Mouse (Mus musculus): ENCODE results near the gene Stk32b. TPM values are rescaled to one million over a fixed set of nuclear protein-coding genes. Genes with fewer than 3 reads are reported as not detected.

Gene Stk32b
- polyA plus RNA-seq, 1 experiment from 2014 or later = 0.50 TPM

DNA sequence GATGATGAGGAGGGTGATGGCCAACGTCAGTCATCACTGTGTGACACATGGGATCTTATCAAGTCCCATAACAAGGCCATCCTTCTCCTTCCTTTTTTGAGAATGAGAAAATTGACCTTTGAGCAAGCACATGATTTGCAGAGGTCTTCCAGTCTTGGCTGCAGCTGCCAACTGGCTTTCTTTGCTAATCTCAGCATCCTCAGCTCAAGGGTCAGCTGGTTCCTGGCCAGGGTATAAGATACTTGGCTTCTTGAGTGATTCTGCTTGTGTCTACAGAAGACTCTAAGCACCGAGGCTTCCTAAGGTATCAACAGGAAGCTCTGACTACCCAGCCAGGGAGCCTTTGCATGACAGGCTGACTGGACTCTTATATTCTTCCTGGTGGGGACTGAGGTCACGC lies 269.4 kb downstream of the Stk32b start:
- no peak for ATAC-seq (ENCODE audit: low read depth)

DNA sequence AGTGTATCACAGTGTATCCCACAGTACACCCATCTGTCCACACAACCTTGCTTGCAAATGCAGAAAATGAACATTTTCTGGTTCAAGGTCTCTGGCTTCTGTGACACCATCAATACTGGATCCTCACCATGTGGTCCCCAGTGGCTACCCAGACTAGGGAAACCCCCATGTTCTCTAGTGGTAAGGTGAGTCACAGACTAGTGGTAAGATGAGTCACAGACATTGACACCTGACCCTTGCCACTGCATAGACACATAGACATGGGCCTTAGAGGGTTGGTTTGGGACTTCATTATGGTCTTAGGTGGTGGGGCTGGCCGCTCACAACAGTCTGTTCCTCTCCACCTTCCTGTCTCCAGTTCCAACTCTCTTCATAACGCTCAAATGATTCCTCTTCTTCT lies 274.2 kb downstream of the Stk32b start:
- Histone ChIP-seq H3K4me3 (ENCODE audit: low read length) (no peak overlapping the region), H3K27me3 (ENCODE audit: control insufficient read depth, insufficient read depth, low read depth, low read length) (no peaks in the 10 kb centered on the region), H3K9ac (ENCODE audit: low read length) (no peak overlapping the region), H3K9me3 (ENCODE audit: control insufficient read depth, low read length) (peaks cover 4% of the 10 kb centered on the region; the same call in 1 of the 2 replicates), H3K36me3 (ENCODE audit: control insufficient read depth, insufficient read depth, low read length) (no peaks in the 10 kb centered on the region), H3K4me2 (ENCODE audit: low read depth, low read length) (no peak overlapping the region), H3K27ac (ENCODE audit: low read length) (no peak overlapping the region), H3K4me1 (replicated peaks; ENCODE audit: control insufficient read depth, insufficient read depth, low read length) (no peaks in the 10 kb centered on the region)
- 65% methylated on average over 2 of the region's 2 CpGs for WGBS
- no peak for ATAC-seq (ENCODE audit: low read depth)

More for the DNA sequence above, 269.4 kb downstream of the Stk32b start:
- no peak overlapping the region for H3K4me2 ChIP-seq (ENCODE audit: low read depth, low read length)
- H3K27me3 ChIP-seq (ENCODE audit: control insufficient read depth, insufficient read depth, low read depth, low read length) = no peaks in the 10 kb centered on the region
- 59% methylated on average over 3 of the region's 3 CpGs for WGBS
- no peaks in the 10 kb centered on the region for H3K36me3 ChIP-seq (ENCODE audit: control insufficient read depth, insufficient read depth, low read length)
- no peak overlapping the region for H3K9ac ChIP-seq (ENCODE audit: low read length)
- H3K4me3 ChIP-seq (ENCODE audit: low read length) = no peak overlapping the region
- no peaks in the 10 kb centered on the region for H3K4me1 ChIP-seq (replicated peaks; ENCODE audit: control insufficient read depth, insufficient read depth, low read length)
- H3K27ac ChIP-seq (ENCODE audit: low read length) = no peak overlapping the region
- H3K9me3 ChIP-seq (ENCODE audit: control insufficient read depth, low read length) = peaks cover 4% of the 10 kb centered on the region; the same call in 1 of the 2 replicates

DNA sequence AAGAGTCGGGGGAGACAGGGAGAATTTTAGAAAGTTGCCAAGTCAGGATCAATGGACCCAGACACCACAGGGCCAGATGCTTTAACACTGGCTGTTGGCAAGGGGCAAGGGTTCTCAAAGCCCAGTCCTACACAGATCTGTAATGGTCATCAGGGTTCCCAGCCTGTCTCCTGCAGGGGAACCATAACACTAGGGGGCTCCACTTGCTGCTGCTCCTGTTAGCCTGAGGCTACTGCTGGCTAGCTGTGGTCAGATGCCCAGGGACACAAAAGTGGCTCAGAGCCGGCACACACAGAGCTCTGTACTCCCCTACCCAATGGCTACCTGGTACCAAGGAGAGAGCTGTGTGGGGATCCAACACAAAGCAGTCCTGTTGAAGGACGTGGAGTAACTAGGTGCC lies 281.6 kb downstream of the Stk32b start:
- H3K36me3 ChIP-seq (ENCODE audit: control insufficient read depth, insufficient read depth, low read length) = no peaks in the 10 kb centered on the region
- no peak overlapping the region for H3K4me2 ChIP-seq (ENCODE audit: low read depth, low read length)
- ATAC-seq (ENCODE audit: low read depth) = no peak
- H3K27ac ChIP-seq (ENCODE audit: low read length) = no peak overlapping the region
- WGBS = 72% methylated on average over 3 of the region's 3 CpGs
- H3K9me3 ChIP-seq (ENCODE audit: control insufficient read depth, low read length) = no peaks in the 10 kb centered on the region
- no peak overlapping the region for H3K9ac ChIP-seq (ENCODE audit: low read length)
- H3K4me3 ChIP-seq (ENCODE audit: low read length) = no peak overlapping the region
- no peaks in the 10 kb centered on the region for H3K4me1 ChIP-seq (replicated peaks; ENCODE audit: control insufficient read depth, insufficient read depth, low read length)
- no peaks in the 10 kb centered on the region for H3K27me3 ChIP-seq (ENCODE audit: control insufficient read depth, insufficient read depth, low read depth, low read length)

DNA sequence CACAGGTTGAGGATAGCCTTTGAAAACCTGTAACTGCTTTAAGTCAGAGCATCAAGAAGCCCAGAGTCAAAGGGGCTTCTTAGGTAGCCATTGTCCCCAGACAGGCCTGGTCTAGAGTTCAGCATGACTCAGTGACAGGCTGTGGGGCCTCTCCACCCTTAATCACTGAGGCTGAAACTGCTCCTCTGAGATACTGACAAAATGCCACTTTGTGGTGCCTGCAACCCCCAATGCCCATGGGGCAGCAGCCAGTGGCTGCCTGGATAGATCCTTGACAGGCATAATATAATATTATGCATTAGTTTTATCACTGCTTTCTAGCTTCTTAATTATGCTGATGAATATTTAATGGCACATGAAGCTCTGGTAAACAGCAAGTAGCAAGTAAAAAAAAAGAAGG lies 289.8 kb downstream of the Stk32b start:
- ATAC-seq (ENCODE audit: low read depth) = no peak

DNA sequence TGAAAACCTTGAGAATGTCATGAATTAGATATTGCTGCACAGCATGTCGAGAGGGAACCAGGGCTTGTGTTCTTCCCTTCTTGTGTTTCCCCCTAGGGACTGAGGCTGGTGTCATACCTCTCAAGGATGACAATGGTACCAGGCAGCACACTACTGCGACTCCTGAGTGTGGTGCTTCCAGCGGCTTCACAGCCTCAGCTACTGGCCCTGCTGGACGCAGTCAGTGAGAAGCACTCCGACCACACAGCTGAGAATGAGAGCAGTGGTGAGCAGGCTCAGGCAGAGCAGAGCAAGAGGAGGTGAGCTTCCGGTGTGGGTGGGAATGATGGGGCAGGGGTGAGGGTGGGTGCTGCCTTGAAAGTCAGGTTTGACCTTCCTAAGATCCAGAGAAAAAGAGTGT lies 297.9 kb downstream of the Stk32b start:
- Histone ChIP-seq H3K4me2 (ENCODE audit: low read depth, low read length) (no peak overlapping the region), H3K4me3 (ENCODE audit: low read length) (no peak overlapping the region), H3K27me3 (ENCODE audit: control insufficient read depth, insufficient read depth, low read depth, low read length) (no peaks in the 10 kb centered on the region), H3K36me3 (ENCODE audit: control insufficient read depth, insufficient read depth, low read length) (peaks cover 5% of the 10 kb centered on the region; the same call in 1 of the 2 replicates), H3K27ac (ENCODE audit: low read length) (no peak overlapping the region), H3K9me3 (ENCODE audit: control insufficient read depth, low read length) (no peaks in the 10 kb centered on the region), H3K9ac (ENCODE audit: low read length) (no peak overlapping the region), H3K4me1 (replicated peaks; ENCODE audit: control insufficient read depth, insufficient read depth, low read length) (no peaks in the 10 kb centered on the region)
- 82% methylated on average over 6 of the region's 6 CpGs for WGBS
- ATAC-seq (ENCODE audit: low read depth) = no peak

More for the DNA sequence above, 289.8 kb downstream of the Stk32b start:
- H3K36me3 ChIP-seq (ENCODE audit: control insufficient read depth, insufficient read depth, low read length) = peaks cover 4% of the 10 kb centered on the region; the same call in 1 of the 2 replicates
- H3K4me1 ChIP-seq (replicated peaks; ENCODE audit: control insufficient read depth, insufficient read depth, low read length) = no peaks in the 10 kb centered on the region
- H3K27ac ChIP-seq (ENCODE audit: low read length) = no peak overlapping the region
- H3K9ac ChIP-seq (ENCODE audit: low read length) = no peak overlapping the region
- no peaks in the 10 kb centered on the region for H3K9me3 ChIP-seq (ENCODE audit: control insufficient read depth, low read length)
- H3K4me3 ChIP-seq (ENCODE audit: low read length) = no peak overlapping the region
- no peaks in the 10 kb centered on the region for H3K27me3 ChIP-seq (ENCODE audit: control insufficient read depth, insufficient read depth, low read depth, low read length)
- no peak overlapping the region for H3K4me2 ChIP-seq (ENCODE audit: low read depth, low read length)

Other genes starting within 250 kb of the Stk32b start
- gene Cytl1, start 18.3 kb upstream of the Stk32b start, polyA plus RNA-seq (2015; fragmentation: Nextera tagmentation; extraction: Ambion mirVana) = 37.7 and 39.2 TPM in 2 replicates
- gene Msx1, start 107.4 kb upstream of the Stk32b start, polyA plus RNA-seq (2015; fragmentation: Nextera tagmentation; extraction: Ambion mirVana) = 3.3 TPM in 2 replicates

All from lung, embryonic 16.5 days (tissue).